1 mouse cellular context compared by ENCODE assay signal in the genomic region with DNA sequence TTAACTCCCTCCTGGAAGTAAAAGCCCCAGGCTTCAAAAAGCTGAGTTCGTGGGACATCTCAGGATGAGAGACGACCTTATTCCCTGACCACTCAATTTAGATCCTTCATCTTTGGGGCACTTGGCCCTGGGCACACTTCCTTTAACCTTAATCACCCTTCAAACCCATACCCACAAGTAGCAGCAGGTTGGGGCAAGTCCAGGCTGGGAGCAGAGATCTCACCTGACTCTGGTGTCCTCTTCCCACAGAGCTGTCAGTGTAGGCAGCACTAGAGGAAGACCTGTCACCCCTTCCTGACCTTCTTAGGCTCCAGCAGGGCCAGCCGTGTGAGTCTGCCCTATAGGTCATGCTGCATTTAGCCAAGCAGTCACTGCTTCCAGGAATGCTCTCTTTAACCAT.
TF ChIP-seq lines count a peak whose summit lies in the region.

No protein-coding gene starts in this region.

TF ChIP-seq in myocyte, 11 proteins besides CTCF, POLR2A, EP300 and RAD21:
- TF ChIP-seq USF1 (IDR thresholded peaks at IDR 0.05; ENCODE audit: low read depth) (no peak), TCF3 (IDR thresholded peaks at IDR 0.05; ENCODE audit: insufficient read length, low read depth) (no peak), E2F4 (IDR thresholded peaks at IDR 0.05; ENCODE audit: insufficient read depth) (no peak), REST (IDR thresholded peaks at IDR 0.05; ENCODE audit: insufficient read depth, insufficient read length) (no peak), TCF12 (IDR thresholded peaks at IDR 0.05; ENCODE audit: insufficient read depth, poor library complexity, severe bottlenecking) (no peak), SRF (IDR thresholded peaks at IDR 0.05; ENCODE audit: control insufficient read depth, insufficient read length, low read depth) (no peak), MYOD1 (IDR thresholded peaks at IDR 0.05; ENCODE audit: control insufficient read depth in 1 of 3, insufficient read length in 2 of 3, low read depth in 2 of 3) (no peak), MYOG (IDR thresholded peaks at IDR 0.05; ENCODE audit: control insufficient read depth in 1 of 3, insufficient read depth in 1 of 3, insufficient read length in 2 of 3, low read depth in 2 of 3) (no peak), MAX (IDR thresholded peaks at IDR 0.05; ENCODE audit: low read depth) (no peak), CEBPB (IDR thresholded peaks at IDR 0.05; ENCODE audit: insufficient read depth, poor library complexity, severe bottlenecking) (no peak), POLR2AphosphoS2 (IDR thresholded peaks at IDR 0.05; ENCODE audit: insufficient read length, low read depth) (no peak)
